17 mouse cellular contexts compared by ENCODE assay signal in genomic region chr3:101947250-101947649, GRCm38 (mm10).
"Had no signal": no experiment of that assay in that cellular context is flagged by ENCODE, and none has a peak within 500 bp of the region (broad histone marks: within the 10 kb centered on the region; RNA-seq: fewer than 3 reads in every experiment).

No protein-coding gene starts in this region.

- H3K9ac ChIP-seq: intestine, embryonic 15.5 days; limb, embryonic 13.5 days; neural tube, embryonic 15.5 days had no signal

- H3K4me1 ChIP-seq: intestine, embryonic 15.5 days; midbrain, embryonic 10.5 days had no signal

- H3K27ac ChIP-seq: intestine, embryonic 15.5 days; layer of hippocampus, adult 2 months; limb, embryonic 13.5 days; midbrain, embryonic 10.5 days; neural tube, embryonic 15.5 days had no signal

- H3K36me3 ChIP-seq: intestine, embryonic 15.5 days; limb, embryonic 13.5 days; midbrain, embryonic 10.5 days; neural tube, embryonic 15.5 days had no signal

- H3K4me3 ChIP-seq: intestine, embryonic 15.5 days; layer of hippocampus, adult 2 months; limb, embryonic 13.5 days; midbrain, embryonic 10.5 days; myocyte; neural tube, embryonic 15.5 days had no signal

- DNase-seq: kidney, adult 18-20 months; kidney, postnatal 10 days; kidney, postnatal 4 days; left cerebral cortex, postnatal 4 days; lung, adult 2 months; lung, postnatal 10 days; lung, postnatal 4 days; midbrain, embryonic 14.5 days; right cerebral cortex, adult 18-20 months; spleen, adult 18-20 months; thymus, postnatal 4 days had no signal

- ATAC-seq: intestine, embryonic 15.5 days had no signal

- H3K9me3 ChIP-seq: intestine, embryonic 15.5 days; limb, embryonic 13.5 days; midbrain, embryonic 10.5 days; neural tube, embryonic 15.5 days had no signal

- H3K4me2 ChIP-seq: intestine, embryonic 15.5 days; limb, embryonic 13.5 days; neural tube, embryonic 15.5 days had no signal

- H3K27me3 ChIP-seq: intestine, embryonic 15.5 days; limb, embryonic 13.5 days; neural tube, embryonic 15.5 days had no signal
